Mouse (Mus musculus) midbrain, embryonic 12.5 days (tissue): ENCODE data around the gene Fbxw4. TPM values are rescaled to one million over a fixed set of nuclear protein-coding genes. Genes with fewer than 3 reads are reported as not detected.
A peak's percentile ranks its signal among the peaks of the same experiment; 100 is the strongest.
"Not testable (repeated sequence)": the region's sequence is repeated elsewhere in the genome, so short reads cannot be mapped to it uniquely, and the experiment has no call there.

Source experiments
- ATAC-seq: fragments of 200-750 bp; cut with Nextera tagmentation; 2 replicates; pipeline ENCODE4 v1.8.0; 2017; ENCODE audit warnings: low read depth, moderate TSS enrichment, moderate library complexity; ENCODE audit not compliant: low FRiP score
- H3K27ac ChIP-seq: fragments of 300-500 bp; sonication (generic); replicated peaks from 2 replicates; pipeline ENCODE4 v1.5.1; 2016; ENCODE audit warnings: mild to moderate bottlenecking
- H3K27me3 ChIP-seq: fragments of 300-500 bp; sonication (generic); 2 replicates; pipeline ENCODE4 v1.6.1; 2016; ENCODE audit warnings: mild to moderate bottlenecking
- H3K36me3 ChIP-seq: fragments of 300-500 bp; sonication (generic); 2 replicates; pipeline ENCODE4 v1.6.1; 2016
- H3K4me1 ChIP-seq: fragments of 300-500 bp; sonication (generic); 2 replicates; pipeline ENCODE4 v1.6.1; 2016
- H3K4me2 ChIP-seq: fragments of 300-500 bp; sonication (generic); replicated peaks from 2 replicates; pipeline ENCODE4 v1.6.1; 2016; ENCODE audit warnings: mild to moderate bottlenecking, moderate library complexity
- H3K4me3 ChIP-seq: fragments of 300-500 bp; sonication (generic); 2 replicates; pipeline ENCODE4 v1.5.1; 2016; ENCODE audit warnings: mild to moderate bottlenecking
- H3K9ac ChIP-seq: fragments of 300-500 bp; sonication (generic); replicated peaks from 2 replicates; pipeline ENCODE4 v1.6.1; 2016; ENCODE audit warnings: mild to moderate bottlenecking, moderate library complexity
- H3K9me3 ChIP-seq: fragments of 300-500 bp; sonication (generic); 2 replicates; pipeline ENCODE4 v1.6.1; 2016; ENCODE audit warnings: mild to moderate bottlenecking
- WGBS: fragments of 180-500 bp; shearing (Covaris S2); methylation state at CpG from one replicate; pipeline ENCODE4 v1.1.7; 2016; 5-methylcytosine and 5-hydroxymethylcytosine counted together
- polyA plus RNA-seq: library from polyadenylated mRNA; unstranded; fragments of >200 nt; fragmentation: Nextera tagmentation; extraction: Ambion mirVana; gene quantifications from 2 replicates; pipeline ENCODE4 v1.2.1, GENCODE M21; 2016

Gene Fbxw4
- polyA plus RNA-seq, 1 experiment from 2014 or later: 5.9 TPM

DNA sequence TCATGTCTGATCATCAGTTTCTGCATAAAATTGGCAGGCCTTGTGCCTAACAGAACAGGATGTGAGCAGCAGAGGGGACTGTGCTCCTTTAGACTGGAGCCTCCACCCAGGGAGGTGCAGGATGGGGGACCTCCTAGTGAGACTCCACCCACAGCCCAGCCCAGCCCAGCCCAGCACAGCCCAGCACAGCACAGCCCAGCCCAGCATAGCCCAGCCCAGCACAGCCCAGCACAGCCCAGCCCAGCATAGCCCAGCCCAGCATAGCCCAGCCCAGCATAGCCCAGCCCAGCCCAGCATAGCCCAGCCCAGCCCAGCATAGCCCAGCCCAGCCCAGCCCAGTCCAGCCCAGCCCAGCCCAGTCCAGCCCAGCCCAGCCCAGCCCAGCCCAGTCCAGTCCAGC, 111.9 kb downstream of the Fbxw4 start:
- not testable (repeated sequence) for H3K9ac ChIP-seq, H3K4me2 ChIP-seq, H3K4me3 ChIP-seq, H3K27ac ChIP-seq, H3K9me3 ChIP-seq, ATAC-seq, H3K36me3 ChIP-seq
- peaks cover 79% of the 10 kb centered on the region for H3K27me3 ChIP-seq
- H3K4me1 ChIP-seq: peaks cover 18% of the 10 kb centered on the region

DNA sequence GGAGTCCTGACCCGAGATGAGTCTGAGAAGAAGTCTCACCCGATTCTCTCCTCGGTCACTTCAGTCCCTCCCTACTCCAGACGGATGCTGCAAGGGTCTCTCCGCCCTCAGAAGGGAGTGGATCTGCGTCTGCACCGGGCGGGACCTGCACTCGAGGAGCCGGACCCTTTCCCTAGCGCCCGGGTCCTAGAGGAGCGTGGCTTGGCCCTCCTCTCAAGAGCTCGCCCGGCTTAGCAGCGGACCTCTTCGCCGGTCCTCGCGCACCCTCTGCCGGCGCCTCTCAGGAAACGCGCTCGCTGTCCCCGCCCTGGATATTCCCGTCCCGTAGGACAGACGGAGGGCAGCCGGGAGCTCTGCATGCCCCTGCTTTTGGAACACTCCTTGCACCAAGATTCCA, 115.2 kb downstream of the Fbxw4 start:
- peak overlapping the region; percentile 34; the same call in 1 of the 2 replicates for H3K9ac ChIP-seq
- no peak overlapping the region for H3K27ac ChIP-seq
- WGBS: under 1% methylated on average over 30 of the region's 30 CpGs
- peak; percentile 79 for ATAC-seq
- no peaks in the 10 kb centered on the region for H3K36me3 ChIP-seq
- H3K4me1 ChIP-seq: peaks cover 36% of the 10 kb centered on the region
- no peaks in the 10 kb centered on the region for H3K9me3 ChIP-seq
- H3K27me3 ChIP-seq: peaks cover 99% of the 10 kb centered on the region
- H3K4me2 ChIP-seq: peak overlapping the region; percentile 57
- peak overlapping the region; percentile 34 for H3K4me3 ChIP-seq

DNA sequence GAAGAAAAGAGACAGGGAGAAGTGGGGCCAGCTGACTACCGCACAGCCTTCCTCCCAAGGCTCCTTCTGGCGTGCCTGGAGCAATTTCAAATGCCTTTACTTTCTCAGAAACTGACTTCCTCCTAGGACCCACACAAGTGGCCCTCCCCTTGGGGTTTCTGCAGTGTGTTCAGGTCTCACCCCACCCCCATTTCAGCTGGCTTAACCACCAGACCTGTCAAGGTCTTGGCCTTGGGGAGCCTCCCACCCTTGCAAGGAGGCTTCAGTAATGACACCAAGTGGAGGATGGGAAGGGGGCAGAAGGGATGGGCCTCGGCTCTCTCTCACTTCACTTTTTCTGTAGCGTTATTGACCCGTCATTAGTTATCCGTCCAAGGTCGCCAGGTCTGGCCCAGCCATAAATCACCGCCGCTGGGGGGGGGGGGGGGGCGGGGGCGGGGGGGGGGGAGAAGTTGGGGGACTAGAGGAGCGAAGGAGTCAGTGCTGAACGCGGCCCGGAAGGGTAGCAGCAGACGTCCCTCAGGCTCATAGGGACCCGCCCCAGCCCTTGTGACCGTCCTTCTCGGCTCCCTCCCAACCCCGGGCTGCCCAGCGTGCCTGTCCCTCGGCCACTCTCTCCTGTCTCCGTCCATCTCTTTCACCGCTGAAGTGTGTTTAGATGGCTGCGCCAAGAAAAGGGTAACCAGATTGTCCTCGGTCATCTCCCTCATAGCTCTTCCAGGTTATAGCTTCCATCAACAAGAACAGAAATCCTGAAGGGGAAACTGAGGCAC, 115.8 kb downstream of the Fbxw4 start:
- H3K27me3 ChIP-seq: peaks cover 99% of the 10 kb centered on the region
- no peaks in the 10 kb centered on the region for H3K9me3 ChIP-seq
- H3K4me2 ChIP-seq: peak overlapping the region; percentile 57
- ATAC-seq: no peak
- H3K27ac ChIP-seq: no peak overlapping the region
- peak overlapping the region; percentile 34 for H3K4me3 ChIP-seq
- H3K9ac ChIP-seq: peak overlapping the region; percentile 34; the same call in 1 of the 2 replicates
- peaks cover 33% of the 10 kb centered on the region for H3K4me1 ChIP-seq
- no peaks in the 10 kb centered on the region for H3K36me3 ChIP-seq
- WGBS: under 1% methylated on average over 14 of the region's 26 CpGs

DNA sequence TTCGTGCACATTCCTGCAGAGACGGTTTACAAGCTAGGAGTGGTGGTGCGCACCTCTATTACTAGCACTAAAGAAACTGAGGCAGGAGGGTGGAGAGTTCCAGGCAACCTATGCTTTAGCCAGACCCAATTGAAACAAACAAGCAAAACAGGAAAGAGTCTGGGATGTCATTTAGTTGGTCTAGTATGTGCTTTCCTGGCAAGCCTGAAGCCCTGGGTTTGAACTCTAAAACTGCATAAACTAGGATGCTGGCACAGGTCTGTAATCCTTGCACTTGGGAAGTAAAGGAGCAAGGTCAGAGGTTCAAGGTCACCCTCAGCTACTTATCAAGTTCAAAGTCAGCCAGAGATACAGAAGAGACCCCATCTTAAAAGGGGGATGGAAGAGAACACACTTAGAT, 118.1 kb downstream of the Fbxw4 start:
- H3K27ac ChIP-seq: peak overlapping the region; percentile 15; the same call in 1 of the 2 replicates
- no peaks in the 10 kb centered on the region for H3K9me3 ChIP-seq
- H3K4me3 ChIP-seq: peak overlapping the region; percentile 40
- no peaks in the 10 kb centered on the region for H3K36me3 ChIP-seq
- peak overlapping the region; percentile 63 for H3K4me2 ChIP-seq
- H3K27me3 ChIP-seq: peaks cover 99% of the 10 kb centered on the region
- H3K9ac ChIP-seq: no peak overlapping the region
- ATAC-seq: no peak
- H3K4me1 ChIP-seq: peaks cover 27% of the 10 kb centered on the region
- 13% methylated on average over 3 of the region's 3 CpGs for WGBS

DNA sequence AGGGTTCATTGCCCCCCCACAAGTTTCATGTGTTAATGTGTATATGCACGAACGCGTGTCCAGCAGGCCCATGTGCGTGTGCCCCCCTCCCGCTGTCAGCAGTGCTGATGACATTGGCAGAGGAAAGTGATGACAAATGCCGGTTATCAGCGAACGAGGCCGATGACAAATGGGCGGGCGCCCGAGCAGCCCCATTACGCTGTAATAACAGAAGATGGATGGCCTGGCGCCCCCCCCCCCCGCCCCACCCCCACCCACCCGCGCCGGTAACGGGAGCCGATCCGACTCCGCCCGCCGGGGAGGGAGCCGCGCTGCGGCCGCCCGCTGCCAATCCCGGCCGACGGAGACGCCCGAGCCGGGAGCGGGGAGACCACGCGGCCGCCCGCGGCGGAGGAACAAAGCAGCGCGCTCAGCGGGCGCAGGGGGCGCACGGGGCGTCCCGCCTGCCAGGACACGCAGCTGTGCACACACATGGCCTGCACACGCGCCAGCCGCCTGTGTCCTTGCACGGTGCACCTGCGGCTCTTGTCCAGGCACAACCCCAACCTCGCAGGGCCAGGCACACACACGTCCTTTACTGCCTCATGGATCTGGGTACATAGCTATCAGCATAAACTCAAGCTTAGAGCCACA, 118.6 kb downstream of the Fbxw4 start:
- H3K27me3 ChIP-seq: peaks cover 96% of the 10 kb centered on the region
- peaks cover 27% of the 10 kb centered on the region for H3K4me1 ChIP-seq
- WGBS: under 1% methylated on average over 56 of the region's 58 CpGs
- ATAC-seq: peak; percentile 48; the same call in 1 of the 2 replicates
- peak overlapping the region; percentile 63 for H3K4me2 ChIP-seq
- peak overlapping the region; percentile 15; the same call in 1 of the 2 replicates for H3K27ac ChIP-seq
- peak overlapping the region; percentile 54 for H3K9ac ChIP-seq
- peak overlapping the region; percentile 40 for H3K4me3 ChIP-seq
- no peaks in the 10 kb centered on the region for H3K36me3 ChIP-seq
- no peaks in the 10 kb centered on the region for H3K9me3 ChIP-seq

DNA sequence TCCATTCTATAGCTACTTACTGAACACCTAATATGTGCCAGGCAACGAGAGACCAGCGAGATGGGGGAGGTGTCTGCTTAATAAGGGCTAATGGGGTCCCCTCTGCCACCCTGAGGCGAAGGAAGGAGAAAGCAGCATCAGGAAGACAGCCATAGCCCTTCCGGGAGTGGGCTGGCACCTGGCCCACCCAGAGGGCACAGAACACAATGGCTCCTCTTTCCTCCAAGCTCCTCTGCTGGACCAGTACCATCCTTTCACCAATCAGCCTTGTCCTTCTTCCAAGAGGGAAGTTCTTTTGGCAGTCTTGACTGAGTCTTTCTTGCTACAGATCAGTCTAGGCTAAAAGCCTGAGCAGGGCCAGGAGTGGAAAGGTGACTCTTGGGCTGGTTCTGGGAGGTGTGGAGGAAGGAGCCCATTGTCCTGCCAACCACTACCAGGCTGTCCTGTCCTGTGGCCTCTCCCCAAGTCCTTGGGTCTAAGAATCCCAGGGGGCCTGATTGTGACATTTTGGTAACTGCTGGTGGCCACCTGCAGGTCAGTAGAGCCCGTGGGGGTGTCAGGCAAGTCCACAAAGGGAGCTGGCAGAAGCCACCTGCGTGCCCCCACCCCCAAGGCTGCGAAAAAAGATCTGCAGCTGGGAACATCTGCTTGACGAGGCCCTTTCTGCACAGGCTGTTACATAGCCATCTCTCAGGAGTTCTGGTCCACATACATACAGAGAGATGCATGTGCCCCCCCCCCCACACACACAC, 119.3 kb downstream of the Fbxw4 start:
- H3K27me3 ChIP-seq: peaks cover 96% of the 10 kb centered on the region
- no peaks in the 10 kb centered on the region for H3K36me3 ChIP-seq
- ATAC-seq: no peak
- H3K9ac ChIP-seq: peak overlapping the region; percentile 54
- no peak overlapping the region for H3K27ac ChIP-seq
- peak overlapping the region; percentile 40 for H3K4me3 ChIP-seq
- H3K4me2 ChIP-seq: peak overlapping the region; percentile 63
- 28% methylated on average over 8 of the region's 8 CpGs for WGBS
- H3K9me3 ChIP-seq: no peaks in the 10 kb centered on the region
- peaks cover 27% of the 10 kb centered on the region for H3K4me1 ChIP-seq

DNA sequence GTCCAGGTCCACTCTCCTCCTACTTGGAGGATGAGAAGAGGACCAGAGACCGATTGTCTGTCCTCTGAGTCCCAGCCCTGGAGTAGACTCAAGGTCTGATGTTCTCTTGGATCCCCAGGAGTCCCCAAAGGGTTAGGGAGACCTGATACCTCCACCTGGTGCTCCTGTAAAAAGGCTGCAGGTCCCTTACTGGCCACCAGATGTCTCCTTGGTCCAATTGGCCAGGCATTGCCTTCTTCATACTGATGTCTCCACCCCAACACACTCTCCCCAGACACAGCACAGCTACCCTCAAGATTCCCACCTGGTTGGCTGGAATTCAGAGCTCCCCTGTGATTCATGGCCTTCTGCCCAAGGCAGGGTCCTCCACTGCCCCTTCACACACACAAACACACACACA, 122.6 kb downstream of the Fbxw4 start:
- WGBS: 72% methylated on average over 1 of the region's 1 CpGs
- Histone ChIP-seq H3K36me3 (no peaks in the 10 kb centered on the region), H3K9ac (no peak overlapping the region), H3K4me1 (peaks cover 25% of the 10 kb centered on the region), H3K4me2 (no peak overlapping the region), H3K27me3 (peaks cover 79% of the 10 kb centered on the region), H3K4me3 (no peak overlapping the region), H3K9me3 (no peaks in the 10 kb centered on the region), H3K27ac (no peak overlapping the region)
- no peak for ATAC-seq

DNA sequence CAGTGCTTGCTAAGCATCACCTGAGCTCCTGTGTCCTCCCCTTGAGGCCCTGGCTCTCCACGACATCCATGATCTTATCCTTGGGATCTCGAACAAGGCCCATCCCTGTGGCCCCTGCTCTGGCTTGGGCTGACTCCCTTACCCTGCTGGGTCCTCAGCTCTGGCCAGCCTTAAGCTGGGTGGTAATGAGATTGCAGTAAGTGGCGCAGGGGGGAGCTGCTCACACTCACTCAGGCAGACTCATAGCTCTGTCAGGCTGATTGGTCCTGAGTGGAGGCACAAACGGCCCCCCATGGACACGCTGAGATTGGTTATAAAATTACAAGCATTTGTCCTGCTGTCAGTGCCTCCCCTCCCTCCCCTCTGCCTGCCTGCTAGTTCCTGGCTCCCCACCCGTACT, 124.2 kb downstream of the Fbxw4 start:
- ATAC-seq: no peak
- H3K27me3 ChIP-seq: peaks cover 63% of the 10 kb centered on the region
- 72% methylated on average over 6 of the region's 6 CpGs for WGBS
- H3K9ac ChIP-seq: no peak overlapping the region
- H3K36me3 ChIP-seq: 0 out of 2 replicates have a peak, but pooled peaks cover 1% of the 10 kb centered on the region
- H3K4me2 ChIP-seq: no peak overlapping the region
- H3K9me3 ChIP-seq: no peaks in the 10 kb centered on the region
- H3K4me3 ChIP-seq: no peak overlapping the region
- peaks cover 12% of the 10 kb centered on the region for H3K4me1 ChIP-seq
- no peak overlapping the region for H3K27ac ChIP-seq

DNA sequence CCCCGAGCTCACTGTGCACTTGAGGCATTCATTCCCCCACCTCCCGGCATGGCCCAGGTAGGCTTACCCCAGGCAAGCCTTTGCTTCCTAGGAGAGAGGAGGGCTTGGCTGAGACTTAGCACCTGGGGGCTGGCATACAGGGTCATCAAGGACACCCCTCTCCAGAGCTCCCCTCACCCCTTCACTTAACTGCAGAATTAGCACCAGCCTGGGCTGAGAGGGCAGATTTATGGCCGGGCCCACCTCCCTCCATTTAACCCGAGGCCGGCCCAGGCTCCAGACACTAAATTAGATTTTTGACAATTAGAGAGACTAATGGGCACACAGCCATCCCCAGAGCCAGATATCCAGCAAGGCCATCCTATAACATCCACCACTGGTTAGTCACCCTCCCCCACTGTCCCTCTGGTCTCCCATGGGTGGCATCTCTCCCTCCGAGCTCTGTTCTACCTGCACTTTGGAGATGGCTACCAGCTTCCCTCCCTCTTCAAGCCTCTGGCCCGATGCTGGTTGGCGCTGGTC, 124.8 kb downstream of the Fbxw4 start:
- no peak for ATAC-seq
- WGBS: 82% methylated on average over 8 of the region's 8 CpGs

DNA sequence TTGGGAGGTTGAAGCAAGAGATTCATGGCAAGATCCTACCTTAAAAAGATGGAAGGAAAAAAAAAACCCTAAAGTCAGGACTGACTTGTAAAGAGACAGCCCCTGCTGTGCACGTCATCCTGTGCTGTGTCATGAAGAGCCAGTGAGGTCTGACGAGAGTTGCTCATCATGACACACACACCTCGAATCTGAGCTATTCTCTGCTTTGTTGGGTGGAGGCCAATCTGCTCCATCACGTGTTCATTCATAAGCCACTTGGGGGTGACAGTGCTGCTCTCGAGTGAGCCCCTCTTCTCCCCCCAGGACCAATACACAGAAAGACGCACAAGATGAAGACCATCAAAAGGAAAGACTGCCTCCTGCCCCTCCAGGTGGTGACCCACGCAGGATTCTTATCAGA, 126.5 kb downstream of the Fbxw4 start:
- Histone ChIP-seq H3K4me3 (no peak overlapping the region), H3K36me3 (peaks cover 24% of the 10 kb centered on the region), H3K27ac (no peak overlapping the region), H3K27me3 (peaks cover 40% of the 10 kb centered on the region), H3K4me1 (peaks cover 8% of the 10 kb centered on the region; the same call in 1 of the 2 replicates), H3K9me3 (no peaks in the 10 kb centered on the region), H3K9ac (no peak overlapping the region), H3K4me2 (no peak overlapping the region)
- 72% methylated on average over 7 of the region's 7 CpGs for WGBS
- no peak for ATAC-seq

More for the DNA sequence above, 124.8 kb downstream of the Fbxw4 start:
- Histone ChIP-seq H3K4me2 (no peak overlapping the region), H3K9me3 (no peaks in the 10 kb centered on the region), H3K4me1 (peaks cover 8% of the 10 kb centered on the region; the same call in 1 of the 2 replicates), H3K27ac (no peak overlapping the region), H3K27me3 (peaks cover 56% of the 10 kb centered on the region), H3K36me3 (peaks cover 8% of the 10 kb centered on the region), H3K9ac (no peak overlapping the region), H3K4me3 (no peak overlapping the region)

DNA sequence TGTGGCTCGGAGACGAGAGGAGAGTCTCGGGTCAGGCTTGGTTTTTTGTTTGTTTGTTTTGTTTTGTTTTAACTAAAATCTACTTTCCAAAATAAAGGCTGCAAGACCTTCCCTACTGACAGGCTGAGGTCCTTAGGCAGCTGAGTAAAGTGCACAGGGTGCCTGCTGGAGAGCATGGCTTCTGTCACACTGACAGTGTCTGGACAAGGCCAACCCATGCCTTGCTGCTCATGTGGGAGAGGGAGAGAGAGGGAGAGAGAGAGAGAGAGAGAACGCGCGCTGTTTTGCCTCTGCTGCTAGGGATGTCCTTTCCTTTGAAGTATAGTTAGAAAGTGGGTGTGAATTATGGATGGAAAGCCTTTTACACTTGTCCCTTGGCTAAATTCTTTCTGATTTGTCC, 128.6 kb downstream of the Fbxw4 start:
- H3K4me3 ChIP-seq: no peak overlapping the region

More for the DNA sequence above, 128.6 kb downstream of the Fbxw4 start:
- no peak for ATAC-seq
- no peak overlapping the region for H3K4me2 ChIP-seq
- 78% methylated on average over 6 of the region's 6 CpGs for WGBS
- peaks cover 8% of the 10 kb centered on the region; the same call in 1 of the 2 replicates for H3K4me1 ChIP-seq
- peaks cover 22% of the 10 kb centered on the region for H3K27me3 ChIP-seq
- no peaks in the 10 kb centered on the region for H3K9me3 ChIP-seq
- H3K9ac ChIP-seq: no peak overlapping the region
- H3K36me3 ChIP-seq: peaks cover 45% of the 10 kb centered on the region
- no peak overlapping the region for H3K27ac ChIP-seq
